Mouse (Mus musculus) spleen, adult 12 weeks (tissue): Measurements from ENCODE around the gene Arl4c.
A peak's percentile ranks its signal among the peaks of the same experiment; 100 is the strongest.
"Not testable (repeated sequence)": the region's sequence is repeated elsewhere in the genome, so short reads cannot be mapped to it uniquely, and the experiment has no call there.

Source experiments
- DNase-seq: peaks from one replicate; pipeline ENCODE4 v3.0.0; 2022; ENCODE audit warnings: low spot score

Arl4c gene

DNA sequence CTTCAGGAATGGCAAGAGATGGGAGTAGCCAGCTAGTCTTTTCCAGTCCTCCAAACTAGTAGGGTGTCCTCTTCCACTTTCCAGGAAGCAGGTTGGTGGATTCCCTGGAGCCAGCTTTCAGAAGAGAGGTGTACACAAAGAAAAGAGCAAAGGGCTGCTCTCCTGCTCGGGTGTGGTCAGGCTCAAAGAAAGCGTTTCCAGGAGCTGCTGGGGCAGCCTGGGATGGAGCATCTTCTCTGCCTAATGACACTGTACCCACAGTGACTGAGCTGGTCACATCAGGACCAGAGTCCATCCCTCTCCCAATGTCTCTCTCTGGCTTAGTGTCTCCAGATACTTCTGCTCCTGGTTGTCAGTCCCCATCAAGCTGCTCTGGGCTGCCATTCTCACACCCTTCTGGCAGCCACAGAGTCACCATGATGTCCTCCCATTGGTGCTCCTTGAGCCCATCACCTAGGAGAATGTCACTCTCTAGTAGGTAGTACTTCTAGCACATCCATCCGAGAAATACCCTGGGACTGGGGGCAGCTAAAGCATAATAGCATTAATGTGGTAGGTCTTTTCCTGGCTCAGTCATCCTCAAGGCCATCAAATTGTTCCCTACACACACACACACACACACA is 46.4 kb downstream of the Arl4c start:
- no peak for DNase-seq

DNA sequence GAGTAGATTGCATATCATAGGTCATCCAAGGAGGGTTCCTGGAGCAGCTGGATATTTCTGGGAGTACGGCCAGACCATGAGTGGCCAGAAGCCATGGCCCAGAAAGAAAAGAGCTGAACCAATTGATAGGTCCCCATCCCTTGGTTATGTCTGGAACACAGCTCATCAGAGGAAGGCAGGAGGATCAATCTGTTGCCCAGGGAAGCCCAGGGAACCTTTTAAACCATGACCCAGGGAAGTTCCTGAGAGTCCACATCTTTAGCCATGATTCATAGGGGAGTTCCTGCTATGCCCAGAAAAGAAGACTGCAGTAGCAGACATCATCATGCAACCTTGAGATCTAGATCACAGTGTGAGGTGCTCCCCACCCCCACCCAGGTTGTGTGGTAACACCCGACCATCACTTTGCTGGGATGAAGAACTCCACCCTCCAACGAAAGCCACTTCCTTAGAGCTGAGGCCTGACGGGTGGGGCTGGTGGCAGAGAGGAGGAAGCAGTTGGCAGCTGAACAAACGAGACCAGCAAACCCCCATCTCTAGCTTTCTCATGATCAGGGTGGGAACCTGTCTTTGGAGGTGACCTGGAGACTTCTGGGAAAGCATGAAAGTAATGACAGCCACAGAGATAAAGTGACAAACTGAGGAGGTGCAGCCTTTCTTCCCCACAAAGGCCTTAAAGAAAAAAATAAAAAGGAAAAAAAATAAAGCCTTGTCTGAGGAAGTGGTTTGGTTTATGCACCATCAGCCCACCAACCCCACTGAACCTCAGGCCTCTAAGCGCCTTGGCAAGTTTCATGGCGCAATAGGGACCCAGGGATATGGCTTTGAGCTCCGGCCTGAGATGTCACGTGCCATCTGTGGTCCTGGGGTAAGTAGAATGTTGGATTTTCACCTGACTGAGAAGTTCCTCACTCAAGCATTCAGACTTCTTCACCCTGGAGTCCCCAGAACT is 47.2 kb downstream of the Arl4c start:
- peak; percentile 43 for DNase-seq

DNA sequence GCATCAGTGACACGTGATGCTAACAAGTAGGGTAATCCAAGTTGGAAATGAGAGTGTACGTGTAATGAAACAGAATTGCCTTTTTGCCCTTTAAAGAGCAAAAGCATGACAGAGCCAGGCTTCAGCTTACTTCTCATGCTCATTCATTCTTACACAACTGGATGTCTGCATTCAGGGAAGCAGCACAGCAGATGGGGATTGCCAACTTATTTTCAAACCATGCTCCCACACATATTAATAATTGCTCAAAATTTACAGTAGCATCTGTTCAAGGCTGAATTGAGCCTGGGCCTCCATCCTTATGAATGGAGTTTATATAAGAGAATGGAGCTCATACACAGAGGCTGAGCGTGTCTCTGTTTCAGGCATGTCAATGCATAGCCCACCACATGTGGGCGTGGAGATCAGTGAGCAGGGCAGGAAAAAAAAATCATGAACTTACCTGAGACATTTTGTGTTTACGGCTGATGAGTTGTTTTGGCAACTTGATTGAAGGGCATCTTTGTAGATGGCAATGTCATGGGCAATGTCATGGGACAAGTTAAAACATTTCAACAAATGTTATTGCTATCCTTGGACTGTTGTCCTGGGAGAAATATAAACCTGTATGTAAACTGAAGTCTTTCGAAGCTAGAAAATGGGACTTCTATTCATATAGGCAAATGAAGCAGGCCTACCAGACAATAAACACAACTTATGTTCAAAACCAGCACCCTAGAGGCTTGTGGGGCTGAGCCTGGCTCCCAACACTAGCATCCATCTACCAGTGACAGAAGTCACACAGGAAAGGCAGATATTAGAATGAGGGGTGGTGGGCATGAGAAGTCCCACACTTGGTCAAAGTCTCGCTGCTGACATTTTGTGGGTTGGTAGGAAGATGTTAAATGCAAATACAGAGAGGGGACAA is 48.2 kb downstream of the Arl4c start:
- no peak for DNase-seq

DNA sequence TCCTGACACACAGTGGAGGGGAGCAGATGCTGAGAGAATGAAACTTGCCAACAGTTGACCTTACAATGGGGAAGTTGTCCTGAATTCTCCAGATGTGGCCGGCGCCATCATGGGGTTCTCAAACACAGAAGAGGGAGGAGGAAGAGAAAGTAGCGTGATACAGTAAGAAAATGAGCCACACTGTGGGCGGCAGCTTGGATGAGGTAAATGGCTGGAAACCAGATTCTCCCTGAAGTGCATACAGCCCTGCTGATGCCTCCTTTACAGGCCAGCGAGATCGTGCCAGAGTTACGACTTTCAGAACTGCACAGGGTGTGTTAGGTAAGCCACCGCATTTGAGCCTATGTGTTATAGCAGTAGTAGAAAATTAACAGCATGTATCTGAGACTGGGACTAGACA is 49.3 kb downstream of the Arl4c start:
- DNase-seq, result no peak

DNA sequence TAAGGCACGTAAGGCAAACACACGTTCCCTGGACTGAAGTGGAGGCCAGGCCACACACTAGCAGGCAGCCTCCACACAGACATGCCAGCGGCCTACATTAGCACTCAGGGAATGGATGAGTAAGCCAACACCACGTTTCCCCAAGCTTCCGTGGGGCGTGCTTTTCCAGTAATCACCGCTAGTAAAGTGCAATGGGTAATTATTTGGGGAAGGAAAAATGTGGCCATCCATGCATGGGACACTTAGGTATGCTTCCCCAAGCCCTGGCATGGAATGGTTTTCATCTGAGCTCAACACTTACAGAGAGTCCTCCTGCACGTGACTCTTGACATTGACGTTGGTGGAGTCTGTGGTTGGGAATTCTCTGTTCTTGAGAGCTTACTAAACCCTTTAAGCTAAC is 50.4 kb downstream of the Arl4c start:
- DNase-seq, result no peak

DNA sequence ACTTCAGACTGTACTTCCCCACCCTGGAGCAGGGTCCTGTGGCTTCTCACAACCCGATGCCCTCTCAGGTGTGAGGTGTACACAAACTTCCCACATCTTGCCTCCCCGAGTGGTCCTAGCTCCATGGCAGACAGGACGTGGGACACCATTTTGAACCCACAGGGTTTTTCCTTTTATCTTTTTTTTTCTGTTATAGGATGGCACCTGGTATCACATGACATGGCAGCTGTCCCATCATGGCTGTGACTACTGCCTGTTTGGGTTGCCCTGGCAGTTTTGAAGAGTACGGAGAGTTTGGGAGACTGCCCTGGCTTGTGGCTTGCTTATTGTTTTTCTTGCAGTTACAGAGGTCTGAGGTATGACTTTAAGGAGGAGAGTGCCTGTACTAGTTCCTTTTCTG is 53.3 kb downstream of the Arl4c start:
- no peak for DNase-seq

DNA sequence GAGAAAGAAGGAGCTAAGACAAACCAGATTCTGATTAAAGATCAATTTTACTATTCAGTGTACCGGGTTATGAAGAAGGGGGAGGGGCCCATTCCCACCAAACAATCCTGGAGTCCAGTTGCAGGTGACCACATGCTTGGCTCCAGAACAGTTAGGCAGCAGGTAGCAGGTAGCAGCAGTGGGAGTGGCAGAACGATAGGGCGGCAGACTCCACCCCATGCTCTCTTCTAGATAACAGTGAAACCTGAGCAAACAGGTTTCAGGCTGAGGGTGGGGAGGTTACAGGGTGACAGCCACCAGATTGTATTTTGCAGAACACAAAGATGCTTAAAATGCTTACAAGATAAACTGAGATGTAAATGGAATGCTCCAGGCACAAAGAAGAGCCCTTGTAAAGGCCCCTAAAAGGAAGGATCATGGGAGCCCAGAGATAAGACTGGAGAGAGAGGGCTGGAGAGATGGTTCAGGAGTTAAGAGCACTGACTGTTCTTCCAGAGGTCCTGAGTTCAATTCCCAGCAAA is 56.4 kb downstream of the Arl4c start:
- no peak for DNase-seq

DNA sequence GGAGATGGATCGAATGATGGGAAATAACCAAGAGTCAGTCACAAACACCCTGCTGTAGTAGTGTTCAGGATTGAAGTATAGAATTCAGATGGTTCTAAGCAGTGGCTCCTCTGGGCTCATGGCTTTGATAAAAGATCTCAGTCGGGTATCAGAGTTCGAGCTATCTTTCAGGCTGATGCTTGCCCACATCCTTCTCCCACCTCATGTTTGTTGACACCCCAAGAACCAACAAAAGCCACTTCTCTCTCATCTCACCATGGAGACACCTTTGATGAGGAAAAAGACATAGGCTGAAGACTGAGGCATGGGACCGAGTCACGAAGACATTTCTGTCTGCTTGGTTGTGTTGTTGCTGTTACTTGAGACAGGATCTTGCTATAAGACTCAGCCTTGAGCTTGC is 57.6 kb downstream of the Arl4c start:
- no peak for DNase-seq

DNA sequence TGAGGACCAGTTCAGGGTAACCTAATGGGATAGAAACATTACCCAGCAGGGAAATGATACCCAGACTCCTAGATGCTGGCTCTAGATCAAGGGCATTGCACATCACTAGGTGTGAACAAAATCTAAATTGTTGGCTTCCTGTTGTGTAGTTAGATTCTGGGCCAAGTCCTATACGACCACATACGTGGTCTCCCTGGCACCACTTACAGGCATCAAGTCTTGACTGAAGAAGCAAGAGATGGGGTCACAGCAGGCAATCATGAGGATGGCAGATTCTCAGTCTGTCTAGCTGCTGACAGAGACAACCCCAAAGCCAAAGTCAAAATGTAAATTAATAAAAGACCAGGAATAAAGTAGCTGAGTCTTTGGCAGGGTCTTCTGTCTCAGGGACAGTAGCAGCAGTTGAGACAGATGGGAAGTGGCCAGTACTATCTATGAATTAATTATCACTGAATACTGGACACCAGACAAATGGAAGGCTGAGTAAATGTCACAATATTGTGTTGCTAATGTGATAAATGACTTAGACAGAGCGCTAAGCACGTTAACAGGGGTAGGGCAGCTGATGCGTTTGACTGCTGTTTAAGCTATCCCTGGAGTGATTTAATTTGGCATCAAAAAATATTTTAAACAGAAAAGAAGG is 58.7 kb downstream of the Arl4c start:
- DNase-seq, result no peak

DNA sequence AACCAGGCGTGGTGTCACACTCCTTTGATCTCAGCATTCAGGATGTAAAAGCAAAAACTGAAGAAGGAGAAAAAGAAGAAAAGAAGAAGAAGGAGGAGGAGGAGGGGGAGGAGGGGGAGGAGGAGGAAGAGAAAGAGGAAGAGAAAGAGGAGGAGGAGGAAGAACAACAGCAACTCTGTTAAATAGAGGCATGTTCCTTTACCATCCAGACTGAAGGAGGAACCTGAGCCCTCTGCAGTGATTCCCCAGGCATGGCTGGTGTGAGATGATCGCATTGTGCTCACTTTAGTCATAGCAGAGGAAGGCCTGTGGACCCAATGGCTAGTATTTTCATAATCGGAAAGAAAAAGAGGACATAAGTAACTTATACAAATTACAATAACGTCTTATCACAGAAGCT is 59.3 kb downstream of the Arl4c start:
- no peak for DNase-seq

DNA sequence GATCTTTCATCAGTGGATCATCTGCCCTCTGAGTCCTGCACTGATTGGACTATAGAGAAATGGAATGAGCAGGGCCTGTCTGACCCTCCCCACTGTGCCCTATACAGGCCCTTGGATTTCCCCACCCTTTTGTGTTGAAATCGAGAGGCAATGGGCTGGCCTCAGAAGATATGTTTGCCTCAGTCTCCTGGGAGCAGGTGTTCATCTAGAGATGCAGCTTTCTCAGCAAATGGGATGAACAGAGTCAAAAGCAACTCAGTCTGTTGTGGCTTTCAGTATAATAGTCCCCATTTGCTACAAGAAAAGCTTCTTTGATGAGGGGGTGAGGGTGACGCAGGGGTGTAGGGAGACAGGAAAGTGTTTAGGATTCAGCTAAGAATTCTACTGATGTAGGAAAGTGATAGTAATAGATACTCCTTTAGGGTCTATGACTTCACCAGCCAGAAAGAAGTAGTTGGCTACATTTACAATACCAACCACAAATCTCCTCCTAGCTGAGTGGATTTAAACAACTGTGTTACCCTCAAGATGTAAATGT is 60.3 kb downstream of the Arl4c start:
- no peak for DNase-seq

DNA sequence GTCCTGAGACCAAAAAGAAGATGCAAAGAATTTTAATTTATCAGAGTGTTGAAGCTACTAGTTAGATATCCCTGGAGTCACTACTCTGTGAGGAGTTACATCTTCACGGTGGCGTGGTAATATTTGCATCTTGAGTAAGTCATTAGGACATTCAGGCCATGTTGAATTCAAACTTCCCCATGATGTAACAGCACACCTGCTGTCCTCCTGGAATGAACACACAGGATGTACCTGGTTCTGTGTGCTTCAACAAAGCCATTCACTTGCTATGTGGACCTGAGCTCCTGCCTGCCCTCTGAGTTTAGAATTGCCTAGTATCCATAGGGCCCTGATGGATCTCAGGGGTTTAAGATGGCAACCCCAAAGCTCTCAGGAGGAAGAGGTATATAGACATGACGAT is 60.8 kb downstream of the Arl4c start:
- no peak for DNase-seq

DNA sequence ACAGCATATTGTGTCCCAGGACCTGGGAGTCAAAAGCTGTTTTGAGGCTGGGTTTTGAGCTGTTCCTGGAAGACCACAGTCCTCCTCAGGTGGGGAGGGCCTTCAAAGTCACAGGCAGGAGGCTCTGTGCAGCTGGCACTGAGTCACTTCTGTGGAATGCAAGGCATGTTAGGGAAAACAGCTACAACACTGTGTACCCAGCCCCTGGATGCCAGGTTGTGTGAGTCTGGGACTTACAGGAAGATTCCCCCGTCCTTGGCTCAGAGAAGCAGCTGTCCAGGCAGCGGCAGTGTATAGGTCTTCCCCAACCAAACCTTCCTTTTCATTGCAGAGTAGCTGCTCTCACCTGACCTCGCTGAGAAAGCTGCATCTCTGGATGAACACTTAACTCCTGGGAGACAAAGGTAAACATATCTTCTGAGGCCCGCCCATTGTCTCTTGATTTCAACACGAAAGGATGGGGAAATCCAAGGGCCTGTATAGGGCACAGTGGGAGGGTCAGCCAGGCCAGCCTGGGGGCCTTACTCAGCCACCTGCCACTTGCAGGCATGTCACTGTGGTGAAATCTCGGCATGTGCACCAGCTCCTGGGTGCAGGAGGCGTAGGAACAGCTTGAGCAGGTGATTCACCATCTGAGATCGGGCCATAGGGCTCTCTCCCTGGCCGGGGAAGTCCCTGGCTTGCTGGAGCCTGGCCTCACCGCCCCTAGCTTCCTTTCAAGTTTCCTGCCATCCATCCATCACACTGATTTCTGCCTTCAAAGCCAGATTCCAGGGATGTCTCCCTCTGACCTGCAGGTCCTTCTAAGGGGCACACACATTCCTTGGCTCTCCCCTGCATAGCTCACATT is 62.4 kb downstream of the Arl4c start:
- DNase-seq, result no peak

DNA sequence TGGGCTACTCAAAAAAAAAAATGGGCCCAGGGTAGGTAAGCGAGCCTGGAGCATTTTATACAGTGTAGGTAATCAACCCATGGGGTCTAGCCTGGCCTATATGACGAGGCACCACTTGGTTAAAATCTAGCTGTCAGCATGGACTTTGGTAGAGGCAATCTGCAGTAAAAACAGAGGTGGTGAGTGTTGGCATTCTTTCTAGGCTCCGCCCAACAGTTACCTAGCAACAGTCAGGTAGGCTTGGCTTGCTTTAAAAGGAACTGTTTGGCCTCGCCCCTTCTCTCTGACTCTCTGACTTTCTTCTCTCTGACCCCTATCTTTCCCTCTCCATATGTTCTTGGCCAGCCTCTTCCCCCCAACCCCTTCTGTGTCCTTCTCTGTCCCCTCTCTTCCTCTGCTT is 63.4 kb downstream of the Arl4c start:
- DNase-seq, result no peak

DNA sequence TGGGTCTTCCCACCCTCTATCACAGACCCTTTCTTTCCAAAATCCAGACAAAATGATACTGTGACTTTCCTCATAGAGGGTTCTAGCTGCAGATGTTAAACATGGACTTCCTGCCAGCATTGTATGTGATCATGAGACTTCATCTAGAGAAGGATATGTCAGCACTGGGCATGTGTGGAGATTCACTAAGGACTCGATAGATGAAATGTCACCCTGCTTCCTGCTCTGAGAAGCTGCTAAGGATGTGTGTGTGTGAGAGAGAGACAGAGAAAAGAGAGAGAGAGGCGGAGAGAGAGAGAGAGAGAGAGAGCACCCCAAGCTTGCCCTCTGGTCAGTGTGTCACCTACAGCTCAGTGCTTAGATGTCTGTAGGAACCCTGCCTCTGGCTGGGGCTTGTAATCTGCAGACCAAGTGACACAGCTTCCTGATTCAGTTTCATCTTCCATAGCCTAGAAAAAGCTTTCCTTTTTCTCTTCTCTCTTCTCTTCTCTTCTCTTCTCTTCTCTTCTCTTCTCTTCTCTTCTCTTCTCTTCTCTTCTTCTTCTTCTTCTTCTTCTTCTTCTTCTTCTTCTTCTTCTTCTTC is 65.4 kb downstream of the Arl4c start:
- DNase-seq, result not testable (repeated sequence)

DNA sequence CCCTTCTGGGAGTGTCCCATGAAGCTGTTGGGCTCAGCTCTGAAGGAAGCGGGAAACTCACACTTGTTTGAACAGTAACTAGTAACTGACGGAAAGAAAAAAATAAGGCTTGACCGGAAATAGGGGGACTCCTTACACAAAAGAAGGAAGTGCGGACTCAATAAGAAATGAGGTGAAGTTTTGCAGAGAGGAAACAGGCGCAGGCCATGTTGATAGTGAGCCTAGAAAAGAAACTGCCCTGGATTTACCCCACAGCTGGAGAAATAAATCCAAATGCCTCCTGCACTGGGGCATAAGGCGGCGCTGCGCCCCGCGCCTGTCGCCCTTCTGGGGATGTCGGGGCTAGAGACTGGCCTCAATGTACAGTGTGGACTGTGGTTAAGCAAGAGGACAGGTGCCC is 66.4 kb downstream of the Arl4c start:
- DNase-seq, result no peak

DNA sequence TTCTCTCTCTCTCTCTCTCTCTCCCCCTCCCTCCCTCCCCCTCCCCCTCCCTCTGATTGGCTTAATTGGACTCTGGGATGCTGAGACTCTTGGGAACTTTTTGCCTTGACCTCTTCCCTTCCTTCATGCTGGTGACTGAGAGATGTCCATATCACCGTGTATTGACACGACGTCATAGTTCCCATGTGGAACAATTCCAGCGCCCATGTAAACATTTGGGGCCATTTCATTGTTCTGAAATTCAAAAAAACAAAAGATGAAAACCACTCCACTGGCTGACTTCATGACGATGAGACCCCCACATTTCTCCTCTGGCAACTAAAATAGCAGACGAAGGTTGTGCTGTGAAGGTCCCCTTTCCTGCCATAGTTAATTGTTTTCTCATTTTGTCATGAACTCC is 69.2 kb downstream of the Arl4c start:
- DNase-seq, result no peak

DNA sequence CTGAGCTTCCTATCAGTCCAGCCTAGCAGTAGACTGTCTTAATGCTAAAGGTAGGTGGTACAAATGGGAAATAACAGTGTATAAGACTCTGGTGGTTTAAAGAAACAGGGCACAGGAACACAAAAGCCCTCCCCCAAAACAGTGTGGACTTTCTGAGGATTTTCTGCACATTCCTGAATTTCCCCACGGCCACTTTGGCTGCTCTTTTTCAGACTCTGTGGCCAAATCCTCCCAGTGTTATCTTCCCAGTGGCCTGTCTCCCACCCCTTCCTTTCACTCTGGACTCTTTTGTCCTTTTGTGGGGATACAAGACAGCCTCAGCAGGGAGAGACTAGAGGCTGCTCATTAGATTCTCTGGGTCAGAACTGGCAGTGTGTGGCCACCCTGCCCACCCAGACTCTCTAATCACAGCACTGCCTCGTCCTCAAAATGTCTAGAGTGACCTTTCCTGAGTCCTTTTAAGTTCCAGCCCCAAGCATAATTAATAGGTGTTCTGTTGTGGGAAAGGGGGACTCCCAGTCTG is 72.0 kb downstream of the Arl4c start:
- no peak for DNase-seq

DNA sequence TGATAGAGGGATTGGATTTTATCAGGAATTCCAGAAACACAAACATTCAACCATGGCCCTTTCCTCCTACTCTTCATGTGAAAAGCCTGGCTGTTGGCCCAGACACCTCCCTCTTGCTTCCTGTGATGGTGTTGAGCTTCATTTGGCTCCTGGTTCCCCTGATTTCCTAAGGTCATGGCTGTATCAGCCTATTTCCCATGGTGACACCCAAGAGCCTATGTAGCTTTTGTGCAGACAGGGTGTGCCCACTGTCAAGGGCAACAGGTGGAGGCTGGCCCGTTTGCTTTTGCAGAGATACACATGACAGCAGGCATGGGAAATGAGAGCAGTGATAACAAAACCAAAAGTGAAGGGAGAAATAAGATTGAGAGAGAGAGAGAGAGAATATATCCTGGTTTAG is 76.8 kb downstream of the Arl4c start:
- DNase-seq, result no peak

DNA sequence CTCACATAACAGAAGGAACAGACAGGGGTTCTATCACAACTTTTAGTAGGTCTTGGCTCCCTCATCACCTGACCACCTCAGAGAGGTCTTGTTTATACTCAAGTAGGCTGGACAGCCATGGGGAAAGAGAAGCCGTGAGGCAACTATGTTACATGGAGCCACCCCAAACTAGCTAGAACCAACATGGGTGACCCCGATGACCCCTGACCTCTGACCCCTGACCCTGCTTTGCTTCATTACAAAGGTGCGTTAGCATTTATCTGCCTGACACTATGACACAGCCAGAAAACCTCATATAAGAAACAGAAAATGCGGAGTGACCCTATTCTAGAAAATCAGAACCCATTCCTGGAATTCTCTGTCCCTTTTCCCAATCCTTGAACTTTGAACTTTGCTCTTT is 77.6 kb downstream of the Arl4c start:
- DNase-seq, result no peak
